Mouse (Mus musculus): ENCODE measurements around the gene Sumo3.

Gene Sumo3

DNA sequence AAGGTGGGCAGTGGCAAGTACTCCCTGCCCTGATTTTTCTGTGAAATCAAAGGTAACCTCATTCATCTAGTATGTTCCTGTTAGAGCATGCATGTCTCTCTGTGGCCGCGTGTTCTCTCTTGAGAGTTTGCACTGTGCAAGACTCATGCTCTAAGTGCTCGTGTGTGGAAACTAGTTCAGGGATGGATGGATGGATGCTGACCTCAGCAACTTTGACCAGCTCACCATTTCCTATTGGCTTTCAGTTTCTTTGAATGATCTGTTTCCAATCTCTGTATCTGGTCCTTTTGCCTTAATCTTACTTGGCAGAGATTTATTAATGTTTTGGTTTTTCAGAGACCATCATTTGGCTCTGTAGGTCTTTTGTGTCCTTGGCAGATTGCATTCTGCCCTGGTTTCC, 23.3 kb downstream of the Sumo3 start:
- no peak for DNase-seq

DNA sequence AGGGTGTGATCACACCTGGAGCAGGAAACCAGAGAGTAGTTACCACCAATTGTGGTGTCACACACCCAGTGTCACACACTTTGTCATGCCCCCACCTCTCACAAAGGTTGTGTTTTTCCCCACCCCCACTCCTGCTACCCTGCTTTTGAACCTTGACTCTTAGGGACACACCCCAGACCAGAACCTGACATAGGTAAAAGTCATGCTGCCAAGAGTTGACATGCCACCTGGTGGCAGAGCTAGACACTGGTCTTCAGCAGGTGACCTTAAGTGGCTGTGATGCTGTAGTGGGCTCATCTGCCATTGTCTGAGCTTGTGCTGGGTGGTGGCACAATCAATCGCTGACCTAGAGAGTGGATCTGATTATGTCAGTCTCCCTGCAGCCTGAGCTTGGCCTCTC, 24.1 kb downstream of the Sumo3 start:
- DNase-seq, result no peak

DNA sequence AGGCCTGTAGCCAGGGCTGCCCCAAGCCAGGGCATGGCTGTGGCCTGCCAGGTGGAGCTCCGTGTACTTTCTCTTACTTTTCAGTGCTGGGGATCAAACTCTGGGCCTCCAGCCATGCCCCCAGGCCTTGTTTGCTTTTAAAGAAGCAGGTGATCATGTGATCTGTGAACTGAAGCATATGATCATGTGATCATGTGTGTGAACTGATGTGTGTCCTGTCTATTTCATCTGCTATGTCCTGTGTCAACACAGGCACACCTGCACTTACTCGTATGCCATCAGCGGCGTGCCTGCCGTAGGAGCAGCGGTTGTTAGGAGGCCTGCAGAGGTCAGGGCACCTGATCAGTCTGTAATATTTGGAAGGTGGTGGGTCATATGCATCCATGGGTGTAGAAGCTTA, 28.1 kb downstream of the Sumo3 start:
- no peak for DNase-seq

DNA sequence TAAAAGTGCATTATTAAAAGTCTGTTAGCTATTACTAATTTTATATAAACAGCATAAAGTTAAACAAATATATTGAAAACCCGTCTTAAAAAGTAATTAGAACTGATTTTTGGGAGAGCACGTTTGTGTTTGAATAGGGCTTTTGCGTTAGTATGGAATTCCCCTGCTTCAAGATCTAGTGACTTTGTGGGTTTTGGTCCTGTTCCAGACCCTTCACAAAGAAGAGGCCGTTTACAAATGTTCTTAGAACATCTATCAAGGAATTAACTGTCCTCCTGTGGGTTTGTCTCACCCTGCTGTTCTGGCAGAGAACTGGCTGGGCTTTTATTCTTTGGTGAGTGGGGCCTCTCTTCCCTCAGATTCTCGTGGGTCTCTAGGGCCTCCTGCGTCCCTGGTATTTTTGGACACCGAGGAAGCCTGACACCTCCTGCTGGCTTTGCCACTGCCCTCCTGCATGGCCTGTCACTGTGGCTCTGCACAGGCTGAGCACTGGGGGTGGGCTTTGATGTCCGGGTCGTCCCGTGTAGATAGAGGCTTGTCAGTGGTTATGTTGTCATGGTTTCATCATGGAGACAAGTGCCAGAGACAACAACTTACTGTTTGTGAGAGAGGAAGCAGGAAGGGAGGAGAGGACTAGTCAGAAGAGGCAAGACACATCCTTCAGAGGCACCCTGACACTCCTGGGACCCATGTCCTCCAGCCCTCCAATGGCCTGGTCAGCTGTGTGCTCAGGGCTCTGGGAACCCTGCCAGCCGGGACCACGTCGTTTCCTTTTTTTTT, 28.7 kb downstream of the Sumo3 start:
- no peak for DNase-seq

DNA sequence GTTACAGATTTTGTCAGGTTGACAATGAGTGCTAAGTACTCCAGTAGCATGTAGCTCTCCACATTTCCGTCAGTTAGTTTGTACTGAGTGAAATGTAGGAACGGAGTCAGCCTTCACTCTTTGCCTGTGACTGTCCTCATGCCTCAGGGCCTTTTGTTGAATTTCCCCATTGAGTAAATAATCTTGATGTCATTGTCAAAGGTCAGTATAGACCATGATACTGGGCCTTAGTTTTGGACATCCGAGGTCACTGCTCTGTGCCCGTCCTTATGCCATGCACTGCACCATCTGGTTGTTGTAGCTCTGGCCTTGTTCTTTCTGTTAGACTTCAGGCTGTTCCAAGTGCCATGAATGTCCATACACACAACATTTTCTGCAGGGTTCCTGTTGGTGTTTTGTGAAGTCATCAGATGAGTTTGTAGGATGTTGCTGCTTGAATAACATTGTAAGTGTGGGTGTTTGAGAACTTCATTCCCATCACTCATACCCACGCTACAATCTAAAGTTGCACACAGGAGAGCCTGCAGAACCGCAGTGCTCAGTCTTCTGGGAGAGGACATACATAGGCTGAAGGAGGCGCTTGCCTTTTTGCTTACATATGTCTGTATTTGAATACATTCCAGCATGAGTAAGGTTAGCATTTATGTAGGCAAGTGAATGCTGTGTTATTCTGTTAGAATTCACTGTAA, 30.5 kb downstream of the Sumo3 start:
- DNase-seq, result no peak

DNA sequence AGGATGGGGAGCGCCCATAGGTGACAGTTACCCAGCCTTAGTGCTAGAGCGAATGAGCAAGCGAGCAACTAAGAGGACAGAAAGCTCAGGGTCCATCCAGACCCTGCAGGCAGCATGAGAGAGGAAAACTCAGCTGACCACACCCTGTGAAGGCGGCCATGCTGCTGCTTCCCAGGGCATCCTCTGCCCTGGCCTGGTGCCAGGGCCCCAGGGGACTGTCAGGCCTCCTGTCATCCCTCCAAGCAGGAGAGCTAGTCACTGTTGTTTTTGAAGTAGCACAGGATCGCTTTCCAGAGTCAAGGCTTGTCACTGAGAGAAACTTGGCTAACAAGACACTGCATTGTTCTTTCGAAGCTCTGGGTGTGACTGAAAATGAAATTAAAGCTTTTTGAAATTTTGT, 33.1 kb downstream of the Sumo3 start:
- DNase-seq, result no peak

DNA sequence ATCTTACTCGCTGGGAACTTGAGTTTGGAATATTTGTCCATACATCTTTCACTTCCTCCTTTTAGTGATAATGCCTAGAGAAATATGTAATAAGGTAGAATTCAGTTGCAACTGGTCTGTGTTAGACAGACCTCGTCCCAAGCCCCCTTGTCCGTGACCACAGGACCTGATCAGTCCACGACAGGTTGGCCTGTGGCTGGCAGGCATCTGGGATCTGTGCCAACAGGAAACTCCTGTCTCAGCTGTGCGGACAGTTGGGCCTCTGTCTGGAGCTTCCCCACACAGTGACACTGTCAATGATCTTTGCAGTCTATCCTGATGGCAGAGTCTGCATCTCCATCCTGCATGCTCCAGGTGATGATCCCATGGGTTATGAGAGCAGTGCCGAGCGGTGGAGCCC, 37.3 kb downstream of the Sumo3 start:
- no peak for DNase-seq

DNA sequence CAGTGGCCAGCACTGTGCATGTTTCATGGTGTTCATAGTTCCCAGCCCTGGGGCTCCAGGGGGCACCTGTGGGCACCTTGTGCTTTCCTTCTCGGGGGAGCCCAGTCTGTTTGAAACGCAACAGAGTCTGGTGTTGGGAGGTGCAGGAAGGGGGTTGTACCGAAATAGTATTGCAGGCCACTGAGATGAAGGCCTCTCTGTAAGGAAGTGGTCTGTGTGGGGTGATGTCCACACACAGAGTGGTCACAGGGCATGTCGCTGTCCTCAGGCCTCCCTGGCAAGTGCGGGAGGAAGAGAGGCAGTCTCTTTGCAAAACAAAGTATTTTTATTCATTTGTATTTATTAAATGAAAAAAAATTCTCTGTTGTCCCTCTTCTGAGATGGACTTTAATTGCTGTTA, 39.7 kb downstream of the Sumo3 start:
- no peak for DNase-seq

DNA sequence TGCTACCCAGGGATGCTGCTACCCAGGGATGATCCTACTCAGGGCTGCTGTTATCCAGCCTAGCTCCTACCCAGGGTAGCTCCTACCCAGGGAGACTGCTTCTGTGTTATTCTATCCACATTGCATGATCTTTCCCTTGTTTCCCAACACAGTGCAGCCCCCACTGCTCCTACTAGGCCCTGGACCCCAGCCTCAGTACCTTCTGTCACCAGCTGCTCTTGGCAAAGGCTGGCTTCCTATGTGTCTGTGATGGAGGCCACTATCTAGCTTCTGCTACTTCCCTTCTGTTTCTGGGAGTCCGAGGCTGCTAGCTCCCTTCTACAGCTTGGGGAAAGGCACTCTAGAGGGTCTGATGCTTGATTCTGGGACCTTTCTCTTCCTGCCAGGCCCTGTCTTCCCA, 41.6 kb downstream of the Sumo3 start:
- DNase-seq, result no peak

DNA sequence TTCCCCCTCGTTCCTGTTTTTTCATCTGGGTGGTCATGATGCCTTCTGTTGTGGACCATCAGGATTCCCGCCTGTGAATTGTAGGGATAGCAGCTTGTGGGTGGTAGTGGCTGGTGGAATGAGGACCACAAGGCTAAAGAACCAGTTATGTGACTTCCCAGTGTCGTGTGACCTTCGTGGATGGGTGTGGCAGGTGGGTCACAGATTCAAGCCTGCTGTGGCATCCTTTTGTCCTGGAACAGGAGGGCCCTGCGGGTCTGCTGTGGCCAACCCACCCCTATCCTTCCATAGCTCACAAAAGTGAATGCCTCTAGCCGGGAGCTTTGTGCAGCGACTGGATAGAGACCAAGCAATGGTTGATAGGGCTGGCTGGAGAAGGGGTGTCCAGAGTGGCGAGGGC, 42.0 kb downstream of the Sumo3 start:
- DNase-seq, result no peak

DNA sequence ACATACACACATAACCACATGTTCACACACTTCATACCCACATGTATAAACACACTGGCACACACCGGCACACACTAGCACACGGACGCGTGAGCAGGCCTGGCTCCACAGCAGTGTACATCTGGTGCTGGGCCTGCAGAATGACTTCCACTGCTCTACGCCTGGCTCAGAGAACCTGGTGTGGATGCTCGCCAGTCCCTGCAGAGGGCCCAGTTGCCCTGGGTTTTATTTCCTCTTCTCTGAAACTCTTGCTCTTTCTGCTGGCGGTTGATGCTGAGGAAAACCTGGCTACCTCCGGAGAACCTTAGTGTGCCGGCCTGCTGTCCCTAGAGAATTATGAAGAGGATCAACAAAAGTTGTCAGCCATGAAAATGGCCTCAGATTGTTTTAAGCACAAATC, 46.1 kb downstream of the Sumo3 start:
- no peak for DNase-seq

DNA sequence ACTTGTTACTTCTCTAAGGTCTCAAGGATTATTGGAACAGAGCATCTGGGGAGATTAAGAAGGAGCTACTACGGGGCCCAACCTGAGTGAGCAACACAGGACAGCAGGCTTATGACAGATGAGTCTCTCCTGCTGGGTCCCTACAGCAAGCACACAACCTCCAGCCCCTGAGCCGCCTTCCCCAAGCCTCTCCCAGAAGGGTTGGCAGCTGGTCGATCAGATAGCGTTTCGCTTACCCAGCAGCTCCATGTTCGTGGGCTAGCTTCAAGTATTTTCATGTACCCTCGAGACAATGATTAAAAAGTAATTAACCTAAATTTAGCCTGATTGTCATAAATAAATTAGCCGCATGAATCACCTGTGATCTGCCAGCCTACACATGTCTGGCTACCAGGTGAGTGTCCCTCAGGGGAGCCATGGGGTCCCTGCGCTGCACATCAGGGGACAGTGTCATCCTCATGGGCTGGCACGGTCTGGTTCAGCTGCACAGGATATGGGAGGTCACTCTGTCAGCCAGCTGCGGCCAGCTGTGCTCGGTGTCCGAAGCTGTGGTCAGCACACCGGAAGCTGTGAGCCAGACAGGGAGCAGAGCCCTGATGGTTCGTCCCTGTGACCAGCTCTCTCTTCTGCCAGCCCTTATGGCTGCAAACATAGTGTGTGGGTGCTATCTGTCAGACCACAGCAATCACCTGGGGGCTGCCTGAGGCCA, 52.5 kb downstream of the Sumo3 start:
- no peak for DNase-seq

DNA sequence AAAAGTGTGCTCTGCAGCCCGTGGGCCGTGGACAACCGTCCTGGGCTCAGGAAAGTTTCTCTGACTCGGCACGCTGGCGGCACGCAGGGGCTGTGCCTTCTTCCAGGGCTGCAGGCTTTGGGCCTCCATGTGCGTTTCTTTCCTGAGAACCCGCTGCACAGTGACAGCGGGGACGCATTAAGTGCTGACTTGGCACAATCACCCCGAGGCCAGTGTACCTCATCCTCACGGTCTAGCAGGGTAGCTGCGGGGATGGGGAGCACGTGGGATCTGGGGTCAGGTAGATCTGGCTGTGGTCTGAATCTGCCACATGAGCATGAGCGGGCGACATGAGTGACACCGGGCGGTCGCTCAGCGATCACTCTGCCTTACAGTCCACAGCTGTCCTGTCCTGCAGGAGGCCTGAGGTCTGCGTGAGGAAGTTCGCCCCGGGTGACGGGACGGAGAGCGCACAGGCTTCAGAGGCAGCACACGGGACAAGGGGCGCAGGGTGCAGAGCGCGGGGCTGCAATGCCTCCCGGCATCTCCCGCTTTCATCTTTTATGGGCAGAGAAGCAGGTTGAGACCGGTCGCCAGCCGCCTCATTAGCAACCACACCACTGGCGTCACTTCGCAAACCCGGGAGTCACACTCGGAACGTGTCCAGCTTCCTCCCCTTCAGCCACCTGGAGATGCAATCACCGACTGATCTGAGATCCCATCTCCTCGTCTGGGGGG, 58.2 kb downstream of the Sumo3 start:
- no peak for DNase-seq

DNA sequence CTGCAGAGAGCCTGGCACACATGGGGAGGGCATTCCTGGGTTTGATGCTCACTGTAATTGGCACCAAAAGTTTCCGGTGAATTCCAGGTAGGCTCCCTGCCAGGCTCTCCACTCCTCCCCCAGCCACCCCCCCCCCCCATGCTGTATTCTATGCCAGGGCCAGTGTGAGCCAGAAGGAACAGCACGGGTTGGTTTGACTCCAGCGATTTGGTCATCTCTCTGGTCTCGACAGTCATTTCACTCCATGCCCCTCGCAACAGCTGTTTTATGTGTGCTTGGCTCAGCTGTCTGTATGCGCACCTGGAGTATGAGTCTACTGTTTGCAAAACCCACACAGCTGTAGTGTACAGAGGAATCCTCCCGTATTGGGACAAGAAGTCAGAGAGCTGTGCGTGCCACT, 60.4 kb downstream of the Sumo3 start:
- DNase-seq, result no peak

DNA sequence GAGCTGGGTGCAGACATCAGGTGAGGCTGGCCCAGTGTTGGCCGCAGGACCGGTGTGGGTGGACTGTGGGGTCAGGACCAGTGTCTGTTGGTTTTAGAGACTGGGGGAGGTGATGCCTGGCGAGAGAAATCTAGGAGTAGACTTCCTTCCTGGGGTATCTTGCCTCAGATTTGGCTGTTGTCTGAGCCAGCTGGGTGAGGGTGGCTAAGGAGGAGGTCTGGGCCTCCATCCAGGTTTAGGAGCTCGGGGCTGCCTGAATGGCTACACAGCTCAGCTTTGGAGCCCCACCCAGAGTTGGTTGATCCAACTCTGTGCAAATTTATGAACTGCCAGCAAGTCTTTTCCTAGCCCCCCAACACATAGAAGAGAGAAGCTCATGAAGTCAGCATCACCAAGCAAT, 61.5 kb downstream of the Sumo3 start:
- no peak for DNase-seq

All from cerebellum, adult 11 months (tissue).